Comparison of ENCODE assay signal across 8 mouse cellular contexts in genomic region chr7:46935847-46936246, GRCm38 (mm10). TPM values are rescaled to one million over a fixed set of nuclear protein-coding genes. Genes with fewer than 3 reads are reported as not detected.
DNase-seq lines count a peak whose midpoint lies in the region; ATAC-seq and TF ChIP-seq lines count a peak whose summit lies in the region.

No protein-coding gene starts in this region.

- 12% methylated on average over 4 of the region's 4 CpGs for WGBS in liver, adult 2 months
- WGBS in midbrain, embryonic 15.5 days: 42% methylated on average over 4 of the region's 4 CpGs

- no peaks in the 10 kb centered on the region for H3K27me3 ChIP-seq in liver, adult 2 months (ENCODE audit: control insufficient read depth, insufficient read depth, low read length)
- H3K27me3 ChIP-seq in midbrain, embryonic 15.5 days (replicated peaks): no peaks in the 10 kb centered on the region

- peak; percentile 41 for DNase-seq in adrenal gland, postnatal 10 days
- DNase-seq in adrenal gland, adult (ENCODE audit: inconsistent age in 2 of 2, low spot score in 1 of 2): no peak
- peak; percentile 15 to 26 for DNase-seq in layer of hippocampus, postnatal 10 days (ENCODE audit: low spot score in 2 of 2)
- DNase-seq in layer of hippocampus, adult 11-12 months (ENCODE audit: low spot score): no peak
- DNase-seq in brain, embryonic 14.5 days (ENCODE audit: low read depth): peak; percentile 62
- peak; percentile 69 for DNase-seq in liver, adult 2 months (ENCODE audit: extremely low read depth, low read depth, low spot score)
- DNase-seq in yolk sac, embryonic 10.5 days (ENCODE audit: low spot score): peak; percentile 39

- H3K9me3 ChIP-seq in midbrain, embryonic 15.5 days: no peaks in the 10 kb centered on the region

- H3K4me2 ChIP-seq in midbrain, embryonic 15.5 days: no peak overlapping the region

- no peak overlapping the region for H3K9ac ChIP-seq in liver, adult 2 months (ENCODE audit: low read depth, low read length)
- no peak overlapping the region for H3K9ac ChIP-seq in midbrain, embryonic 15.5 days

- H3K4me1 ChIP-seq in liver, adult 2 months (ENCODE audit: control insufficient read depth, insufficient read depth, low read length): no peaks in the 10 kb centered on the region; the same call in 1 of the 2 replicates
- no peaks in the 10 kb centered on the region for H3K4me1 ChIP-seq in midbrain, embryonic 15.5 days

- peak; percentile 41; the same call in 1 of the 2 replicates for TF ChIP-seq CTCF in brain, embryonic 14.5 days (IDR thresholded peaks at IDR 0.05; ENCODE audit: borderline replicate concordance, extremely low read depth, insufficient read depth, insufficient read length)
- TF ChIP-seq CTCF in liver, adult 2 months (IDR thresholded peaks at IDR 0.05; ENCODE audit: low read depth, low read length): peak; percentile 54; the same call in 1 of the 2 replicates

- no peak overlapping the region for H3K27ac ChIP-seq in liver, adult 2 months (replicated peaks; ENCODE audit: insufficient read depth, low read depth, low read length)
- no peak overlapping the region for H3K27ac ChIP-seq in midbrain, embryonic 15.5 days

- no peak overlapping the region for H3K4me3 ChIP-seq in liver, adult 2 months (ENCODE audit: insufficient read depth, low read depth, low read length)
- no peak overlapping the region for H3K4me3 ChIP-seq in midbrain, embryonic 15.5 days

- no peak for ATAC-seq in midbrain, embryonic 15.5 days (replicated peaks)

- H3K36me3 ChIP-seq in liver, adult 2 months (ENCODE audit: control insufficient read depth, insufficient read depth, low read length): peaks cover 17% of the 10 kb centered on the region
- H3K36me3 ChIP-seq in midbrain, embryonic 15.5 days (replicated peaks): peaks cover 9% of the 10 kb centered on the region; the same call in 1 of the 2 replicates

- no peaks in the 10 kb centered on the region for H3K79me2 ChIP-seq in liver, adult 2 months (ENCODE audit: control insufficient read depth, insufficient read depth, low read length)

- TF ChIP-seq POLR2A in brain, embryonic 14.5 days (IDR thresholded peaks at IDR 0.05; ENCODE audit: borderline replicate concordance, extremely low read depth, insufficient read depth, insufficient read length, poor library complexity, severe bottlenecking): no peak
- no peak for TF ChIP-seq POLR2A in liver, adult 2 months (IDR thresholded peaks at IDR 0.05; ENCODE audit: extremely low read depth, insufficient read depth, low read length)

RNA-seq across cellular contexts. Expression of gene Tsg101, which starts 16.1 kb away (rescaled TPM):
- total RNA-seq in adrenal gland, postnatal 10 days (2021): 10 to 100 TPM; 68.6 to 69.5 TPM
- total RNA-seq in layer of hippocampus, postnatal 10 days (2021): 100 to 1,000 TPM in 1 of 2 experiments, 10 to 100 TPM in 1; 99.9 to 104 TPM
- 150 and 162 TPM in 2 replicates for polyA plus RNA-seq in brain, embryonic 14.5 days (2012; rRNA removed)
- 19.5 and 20.3 TPM in 2 replicates for total RNA-seq in liver, adult 2 months (2014; rRNA removed)
- 33.4 and 43.6 TPM in 2 replicates for polyA plus RNA-seq in liver, adult 2 months (2012; rRNA removed)
- polyA plus RNA-seq in midbrain, embryonic 15.5 days (2015; fragmentation: Nextera tagmentation; extraction: Ambion mirVana): 370 and 380 TPM in 2 replicates

RNA-seq across cellular contexts. Expression of gene Uevld, which starts 22.5 kb away (rescaled TPM):
- 10 to 100 TPM; 22.8 TPM for total RNA-seq in adrenal gland, postnatal 10 days (2021)
- 10 to 100 TPM; 11.4 TPM for total RNA-seq in layer of hippocampus, postnatal 10 days (2021)
- polyA plus RNA-seq in brain, embryonic 14.5 days (2012; rRNA removed): 6.5 and 7.5 TPM in 2 replicates
- 9.8 and 10.2 TPM in 2 replicates for total RNA-seq in liver, adult 2 months (2014; rRNA removed)
- polyA plus RNA-seq in liver, adult 2 months (2012; rRNA removed): 2.7 and 3.0 TPM in 2 replicates
- polyA plus RNA-seq in midbrain, embryonic 15.5 days (2015; fragmentation: Nextera tagmentation; extraction: Ambion mirVana): 5.4 and 6.5 TPM in 2 replicates

RNA-seq across cellular contexts. Expression of gene Gm9999, which starts 47.5 kb away (rescaled TPM):
- not detected for total RNA-seq in adrenal gland, postnatal 10 days (2021)
- not detected for total RNA-seq in layer of hippocampus, postnatal 10 days (2021)
- not detected in 2 replicates for polyA plus RNA-seq in brain, embryonic 14.5 days (2012; rRNA removed)
- total RNA-seq in liver, adult 2 months (2014; rRNA removed): not detected in 2 replicates
- not detected in 2 replicates for polyA plus RNA-seq in liver, adult 2 months (2012; rRNA removed)
- not detected in 2 replicates for polyA plus RNA-seq in midbrain, embryonic 15.5 days (2015; fragmentation: Nextera tagmentation; extraction: Ambion mirVana)

Comparison
In these comparisons a context has a peak if more than half of its experiments do, and no peak if none do; other contexts are left out.
1. DNase-seq: peak in adrenal gland, postnatal 10 days (single experiment), layer of hippocampus, postnatal 10 days (2 of 2), brain, embryonic 14.5 days (single experiment), liver, adult 2 months (single experiment) and yolk sac, embryonic 10.5 days (single experiment); none in adrenal gland, adult (0 of 2) and layer of hippocampus, adult 11-12 months (single experiment).